Mouse (Mus musculus) induced T-regulatory cell, adult 2 months (primary cell): ENCODE results near the gene Prdm15.

Experiments
- DNase-seq: peaks from one replicate; pipeline ENCODE4 v3.0.0-alpha.2; 2012; ENCODE audit warnings: low read depth

The Prdm15 gene

GRCm38 (mm10) chr16:97751884-97752283, 99.8 kb downstream of the Prdm15 start:
- DNase-seq: no peak

GRCm38 (mm10) chr16:97748421-97748820, 103.2 kb downstream of the Prdm15 start:
- no peak for DNase-seq
